Mouse (Mus musculus) neural tube, embryonic 13.5 days (tissue): Measurements from ENCODE around the gene Olfr1174-ps. TPM values are rescaled to one million over a fixed set of nuclear protein-coding genes. Genes with fewer than 3 reads are reported as not detected.

Source experiments
- ATAC-seq: fragments of 200-750 bp; cut with Nextera tagmentation; 2 replicates; pipeline ENCODE4 v1.8.0; 2017; ENCODE audit warnings: low read depth, mild to moderate bottlenecking, moderate TSS enrichment, moderate library complexity
- H3K27ac ChIP-seq: fragments of 300-500 bp; sonication (generic); replicated peaks from 2 replicates; pipeline ENCODE4 v1.5.1; 2015; ENCODE audit warnings: moderate library complexity, mild to moderate bottlenecking, inconsistent platforms
- H3K27me3 ChIP-seq: fragments of 300-500 bp; sonication (generic); 2 replicates; pipeline ENCODE4 v1.6.1; 2015; ENCODE audit warnings: mild to moderate bottlenecking, inconsistent platforms
- H3K36me3 ChIP-seq: fragments of 300-500 bp; sonication (generic); 2 replicates; pipeline ENCODE4 v1.6.1; 2015; ENCODE audit warnings: mild to moderate bottlenecking, inconsistent platforms
- H3K4me1 ChIP-seq: fragments of 300-500 bp; sonication (generic); replicated peaks from 2 replicates; pipeline ENCODE4 v1.6.1; 2015; ENCODE audit warnings: inconsistent platforms
- H3K4me2 ChIP-seq: fragments of 300-500 bp; sonication (generic); 2 replicates; pipeline ENCODE4 v1.6.1; 2015; ENCODE audit warnings: inconsistent platforms, mild to moderate bottlenecking, moderate library complexity
- H3K4me3 ChIP-seq: fragments of 300-500 bp; sonication (generic); 2 replicates; pipeline ENCODE4 v1.5.1; 2015; ENCODE audit warnings: mild to moderate bottlenecking, inconsistent platforms
- H3K9ac ChIP-seq: fragments of 300-500 bp; sonication (generic); 2 replicates; pipeline ENCODE4 v1.6.1; 2015; ENCODE audit warnings: moderate library complexity, mild to moderate bottlenecking, inconsistent platforms
- H3K9me3 ChIP-seq: fragments of 300-500 bp; sonication (generic); 2 replicates; pipeline ENCODE4 v1.6.1; 2016; ENCODE audit warnings: inconsistent platforms
- WGBS: fragments of 180-500 bp; shearing (Covaris S2); methylation state at CpG from one replicate; pipeline ENCODE4 v1.1.7; 2015; 5-methylcytosine and 5-hydroxymethylcytosine counted together
- polyA plus RNA-seq: library from polyadenylated mRNA; unstranded; fragments of >200 nt; fragmentation: Nextera tagmentation; extraction: Ambion mirVana; gene quantifications from 2 replicates; pipeline ENCODE4 v1.2.1, GENCODE M21; 2015

The Olfr1174-ps gene
- not detected in 2 replicates for polyA plus RNA-seq

DNA sequence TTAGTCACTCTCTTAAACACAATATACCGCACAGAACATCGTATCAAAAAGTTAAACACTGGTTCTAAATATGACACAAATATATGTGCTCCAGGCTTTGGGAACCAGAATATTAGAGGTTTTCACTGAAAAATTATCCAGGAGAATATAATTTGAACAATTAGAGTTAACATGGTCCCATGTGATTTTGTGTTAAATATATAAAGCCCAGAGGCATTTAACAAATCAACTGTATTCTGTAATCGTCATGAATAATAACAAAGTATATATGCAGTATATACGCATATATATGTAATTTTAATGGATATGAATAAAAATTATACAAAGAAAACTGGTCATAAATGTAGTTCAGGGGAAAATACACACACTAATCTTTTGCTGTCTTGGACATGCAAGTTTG is at the start of gene Olfr1174-ps:
Gene Olfr1174-ps (minus strand): TSS at position 101 of the 400 bp plus-strand sequence.
- Histone ChIP-seq H3K4me3 (no peak within 1 kb of the TSS), H3K27me3 (no peaks in the 10 kb centered on the region), H3K27ac (no peak within 1 kb of the TSS), H3K36me3 (no peaks in the 10 kb centered on the region), H3K4me2 (no peak within 1 kb of the TSS), H3K9me3 (no peaks in the 10 kb centered on the region), H3K9ac (no peak within 1 kb of the TSS), H3K4me1 (no peaks in the 10 kb centered on the region)
- no peak for ATAC-seq
- WGBS, result 90% methylated on average over 4 of the region's 4 CpGs

DNA sequence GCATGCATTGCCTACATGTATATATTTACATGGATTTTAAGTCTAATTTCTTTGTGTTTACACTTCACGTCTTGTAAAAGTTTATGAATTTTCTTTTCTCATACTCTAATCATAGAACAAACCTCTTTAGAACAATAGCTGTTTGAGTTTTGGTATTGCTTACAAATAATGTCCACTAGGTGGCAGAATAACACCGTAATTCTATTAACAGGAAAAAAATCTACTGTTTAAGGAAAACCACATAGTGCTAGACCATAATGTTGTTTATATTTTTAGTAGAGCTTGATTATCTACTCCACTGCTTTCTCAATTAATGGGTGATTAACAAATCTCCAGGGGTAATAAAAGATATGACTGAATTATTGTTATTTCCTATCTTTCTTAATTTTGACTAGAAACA is 41.4 kb upstream of the Olfr1174-ps start:
- Histone ChIP-seq H3K4me2 (no peak overlapping the region), H3K4me3 (no peak overlapping the region), H3K9me3 (no peaks in the 10 kb centered on the region), H3K27ac (no peak overlapping the region), H3K36me3 (no peaks in the 10 kb centered on the region), H3K27me3 (no peaks in the 10 kb centered on the region), H3K9ac (no peak overlapping the region), H3K4me1 (no peaks in the 10 kb centered on the region)
- no peak for ATAC-seq
- 6% methylated on average over 2 of the region's 2 CpGs for WGBS

DNA sequence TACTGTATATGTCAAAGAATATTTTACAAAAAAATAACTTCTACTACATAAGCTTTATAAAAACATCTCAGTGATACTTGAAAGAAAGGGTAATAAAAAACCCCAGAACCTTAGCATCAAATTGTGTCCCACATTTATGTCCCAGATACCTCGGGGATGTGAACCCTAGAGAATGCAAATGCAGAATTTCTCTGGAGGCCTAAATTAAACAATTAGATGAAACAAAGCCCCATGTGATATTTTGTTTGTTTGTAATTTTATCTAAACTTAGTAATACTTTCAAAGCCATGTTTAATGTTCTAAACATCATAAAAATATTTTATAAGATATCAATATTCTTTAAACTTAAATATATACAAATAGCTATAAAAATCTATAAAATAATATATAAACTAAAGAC is 31.5 kb upstream of the Olfr1174-ps start, which contains the start of gene Olfr1177-ps:
Gene Olfr1177-ps (minus strand): TSS at position 101 of the 400 bp plus-strand sequence.
- no peak within 1 kb of the TSS for H3K9ac ChIP-seq
- no peaks in the 10 kb centered on the region for H3K4me1 ChIP-seq
- H3K9me3 ChIP-seq, result no peaks in the 10 kb centered on the region
- no peaks in the 10 kb centered on the region for H3K27me3 ChIP-seq
- H3K36me3 ChIP-seq, result no peaks in the 10 kb centered on the region
- no peak for ATAC-seq
- no peak within 1 kb of the TSS for H3K4me3 ChIP-seq
- no peak within 1 kb of the TSS for H3K27ac ChIP-seq
- WGBS, result 73% methylated on average over 1 of the region's 1 CpGs
- H3K4me2 ChIP-seq, result no peak within 1 kb of the TSS

GRCm38 (mm10) chr2:88336421-88336820 is 21.5 kb upstream of the Olfr1174-ps start, which contains the start of gene Olfr1176:
Olfr1176 (plus strand) TSS chr2:88336721.
- no peaks in the 10 kb centered on the region for H3K4me1 ChIP-seq
- no peaks in the 10 kb centered on the region for H3K9me3 ChIP-seq
- H3K27me3 ChIP-seq, result no peaks in the 10 kb centered on the region
- 65% methylated on average over 1 of the region's 1 CpGs for WGBS
- no peak within 1 kb of the TSS for H3K9ac ChIP-seq
- no peak within 1 kb of the TSS for H3K27ac ChIP-seq
- H3K4me3 ChIP-seq, result no peak within 1 kb of the TSS
- no peak for ATAC-seq
- H3K4me2 ChIP-seq, result no peak within 1 kb of the TSS
- no peaks in the 10 kb centered on the region for H3K36me3 ChIP-seq

DNA sequence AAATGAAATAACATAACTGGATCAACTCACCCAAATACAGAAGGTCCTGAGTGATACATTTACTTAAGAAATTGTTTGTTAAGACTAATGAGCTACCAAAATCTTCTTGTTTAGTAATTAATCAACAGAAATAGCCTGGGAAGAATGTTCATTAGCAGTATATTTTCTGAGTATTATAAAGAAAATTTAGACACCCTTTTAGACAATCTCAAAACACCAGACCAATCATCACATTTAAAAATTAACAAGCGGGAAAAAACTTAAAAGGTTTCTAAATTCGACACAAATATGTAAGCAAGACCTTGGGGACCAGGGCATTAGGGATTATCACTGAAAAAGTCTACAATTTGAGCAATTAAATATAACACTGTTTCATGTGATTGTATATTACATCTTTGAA is 12.2 kb upstream of the Olfr1174-ps start, which contains the start of gene Olfr1175-ps:
Gene Olfr1175-ps (minus strand): TSS at position 101 of the 400 bp plus-strand sequence.
- Histone ChIP-seq H3K4me1 (no peaks in the 10 kb centered on the region), H3K27ac (no peak within 1 kb of the TSS), H3K27me3 (no peaks in the 10 kb centered on the region), H3K4me3 (no peak within 1 kb of the TSS), H3K9me3 (no peaks in the 10 kb centered on the region), H3K4me2 (no peak within 1 kb of the TSS), H3K36me3 (no peaks in the 10 kb centered on the region), H3K9ac (no peak within 1 kb of the TSS)
- 84% methylated on average over 2 of the region's 2 CpGs for WGBS
- ATAC-seq, result no peak

GRCm38 (mm10) chr2:88279775-88280174 is 35.2 kb downstream of the Olfr1174-ps start, which contains the start of gene Olfr1173:
Olfr1173 (minus strand) TSS chr2:88279875.
- Histone ChIP-seq H3K4me3 (no peak within 1 kb of the TSS), H3K9me3 (no peaks in the 10 kb centered on the region), H3K27ac (no peak within 1 kb of the TSS), H3K27me3 (no peaks in the 10 kb centered on the region), H3K4me1 (no peaks in the 10 kb centered on the region), H3K9ac (no peak within 1 kb of the TSS), H3K4me2 (no peak within 1 kb of the TSS), H3K36me3 (no peaks in the 10 kb centered on the region)
- no peak for ATAC-seq

Other genes starting within 250 kb of the Olfr1174-ps start
- not detected in 2 replicates for gene Olfr1163, start 243.3 kb downstream of the Olfr1174-ps start, polyA plus RNA-seq
- not detected in 2 replicates for gene Olfr1164, start 221.2 kb downstream of the Olfr1174-ps start, polyA plus RNA-seq
- gene Olfr1166, start 186.9 kb downstream of the Olfr1174-ps start, polyA plus RNA-seq, result not detected in 2 replicates
- gene Olfr1167, start 159.9 kb downstream of the Olfr1174-ps start, polyA plus RNA-seq, result not detected in 2 replicates
- not detected in 2 replicates for gene Olfr1168, start 133.3 kb downstream of the Olfr1174-ps start, polyA plus RNA-seq
- gene Olfr1170, start 86.8 kb downstream of the Olfr1174-ps start, polyA plus RNA-seq, result not detected in 2 replicates
- not detected in 2 replicates for gene Olfr1173, start 35.3 kb downstream of the Olfr1174-ps start, polyA plus RNA-seq
- gene Olfr1175-ps, start 12.1 kb upstream of the Olfr1174-ps start, polyA plus RNA-seq, result not detected in 2 replicates
- not detected in 2 replicates for gene Olfr1176, start 21.6 kb upstream of the Olfr1174-ps start, polyA plus RNA-seq
- not detected in 2 replicates for gene Olfr1177-ps, start 31.4 kb upstream of the Olfr1174-ps start, polyA plus RNA-seq
- not detected in 2 replicates for gene Olfr1178, start 71.9 kb upstream of the Olfr1174-ps start, polyA plus RNA-seq
- not detected in 2 replicates for gene Olfr1179, start 91.3 kb upstream of the Olfr1174-ps start, polyA plus RNA-seq
- not detected in 2 replicates for gene Olfr1180, start 104.0 kb upstream of the Olfr1174-ps start, polyA plus RNA-seq
- gene Olfr1181, start 111.0 kb upstream of the Olfr1174-ps start, polyA plus RNA-seq, result not detected in 2 replicates
- not detected in 2 replicates for gene Gm13757, start 134.0 kb upstream of the Olfr1174-ps start, polyA plus RNA-seq
- not detected in 2 replicates for gene Olfr1183, start 139.7 kb upstream of the Olfr1174-ps start, polyA plus RNA-seq
- gene Olfr1184, start 168.5 kb upstream of the Olfr1174-ps start, polyA plus RNA-seq, result not detected in 2 replicates
- not detected in 2 replicates for gene Olfr1185-ps1, start 178.2 kb upstream of the Olfr1174-ps start, polyA plus RNA-seq
- gene Olfr1186, start 203.4 kb upstream of the Olfr1174-ps start, polyA plus RNA-seq, result not detected in 2 replicates
- gene Olfr1188, start 241.8 kb upstream of the Olfr1174-ps start, polyA plus RNA-seq, result not detected in 2 replicates